In genomic region chr3:89458965-89459807, GRCm38 (mm10) we compare ENCODE assay signal across 8 mouse cellular contexts. TPM values are rescaled to one million over a fixed set of nuclear protein-coding genes. Genes with fewer than 3 reads are reported as not detected.
DNase-seq lines count a peak whose midpoint lies in the region; ATAC-seq and TF ChIP-seq lines count a peak whose summit lies in the region.

No protein-coding gene starts in this region.

- H3K4me1 ChIP-seq in hindbrain, embryonic 12.5 days = peaks cover 12% of the 10 kb centered on the region
- peaks cover 2% of the 10 kb centered on the region; the same call in 1 of the 2 replicates for H3K4me1 ChIP-seq in lung, postnatal 0 days (ENCODE audit: insufficient read depth, low read depth, low read length)

- no peaks in the 10 kb centered on the region; the same call in 1 of the 2 replicates for H3K36me3 ChIP-seq in hindbrain, embryonic 12.5 days
- no peaks in the 10 kb centered on the region for H3K36me3 ChIP-seq in lung, postnatal 0 days (ENCODE audit: insufficient read depth, low read length)

- ATAC-seq in hindbrain, embryonic 12.5 days (ENCODE audit: low FRiP score) = peak; percentile 89
- ATAC-seq in lung, postnatal 0 days = peak; percentile 85

- TF ChIP-seq CTCF in lung, postnatal 0 days (IDR thresholded peaks at IDR 0.05) = no peak

- peak; percentile 97 for DNase-seq in NIH3T3 (ENCODE audit: low read depth)
- DNase-seq in cerebellum, adult 9-11 months = peak; percentile 86
- peak; percentile 77 to 90 for DNase-seq in frontal cortex, postnatal 10 days (ENCODE audit: low spot score in 2 of 2)
- DNase-seq in layer of hippocampus, postnatal 10 days (ENCODE audit: low spot score in 2 of 2) = peak; percentile 90 to 92
- peak; percentile 92 for DNase-seq in lung, postnatal 0 days (ENCODE audit: low spot score)
- peak; percentile 66 for DNase-seq in ovary, postnatal 10 days (ENCODE audit: low spot score)
- DNase-seq in thymus, postnatal 0 days (ENCODE audit: low spot score) = peak; percentile 92

- peak overlapping the region; percentile 89 for H3K27ac ChIP-seq in hindbrain, embryonic 12.5 days
- peak overlapping the region; percentile 90 for H3K27ac ChIP-seq in lung, postnatal 0 days (ENCODE audit: low read length)

- whole genome bisulfite sequencing in hindbrain, embryonic 12.5 days = 1% methylated on average over 34 of the region's 36 CpGs
- WGBS in lung, postnatal 0 days = under 1% methylated on average over 33 of the region's 36 CpGs

- peak overlapping the region; percentile 68 for H3K4me2 ChIP-seq in hindbrain, embryonic 12.5 days (replicated peaks)
- peak overlapping the region; percentile 71 for H3K4me2 ChIP-seq in lung, postnatal 0 days (replicated peaks; ENCODE audit: low read depth, low read length)

- TF ChIP-seq EP300 in lung, postnatal 0 days (IDR thresholded peaks at IDR 0.05) = no peak

- H3K27me3 ChIP-seq in hindbrain, embryonic 12.5 days = no peaks in the 10 kb centered on the region
- H3K27me3 ChIP-seq in lung, postnatal 0 days (replicated peaks; ENCODE audit: insufficient read depth, low read length) = no peaks in the 10 kb centered on the region

- peak overlapping the region; percentile 77 for H3K9ac ChIP-seq in hindbrain, embryonic 12.5 days
- H3K9ac ChIP-seq in lung, postnatal 0 days (replicated peaks; ENCODE audit: low read depth) = peak overlapping the region; percentile 62

- no peaks in the 10 kb centered on the region for H3K9me3 ChIP-seq in hindbrain, embryonic 12.5 days (replicated peaks)
- H3K9me3 ChIP-seq in lung, postnatal 0 days (ENCODE audit: low read length) = no peaks in the 10 kb centered on the region

- H3K4me3 ChIP-seq in hindbrain, embryonic 12.5 days = peak overlapping the region; percentile 66
- peak overlapping the region; percentile 52 for H3K4me3 ChIP-seq in lung, postnatal 0 days (ENCODE audit: low read depth, low read length)

RNA-seq across cellular contexts. Expression of gene Pmvk, which starts 4.8 kb away (rescaled TPM):
- polyA plus RNA-seq in hindbrain, embryonic 12.5 days (2016; fragmentation: Nextera tagmentation; extraction: Ambion mirVana) = 73.5 and 74.5 TPM in 2 replicates
- 10 to 100 TPM; 44.0 to 46.9 TPM for total RNA-seq in layer of hippocampus, postnatal 10 days (2021)
- 53.5 and 96.6 TPM in 2 replicates for polyA plus RNA-seq in lung, postnatal 0 days (2015; fragmentation: Nextera tagmentation; extraction: Ambion mirVana)
- 39.3 and 40.3 TPM in 2 replicates for polyA plus RNA-seq in thymus, postnatal 0 days (2015; fragmentation: Nextera tagmentation; extraction: Ambion mirVana)

RNA-seq across cellular contexts. Expression of gene Pbxip1, which starts 22.7 kb away (rescaled TPM):
- polyA plus RNA-seq in hindbrain, embryonic 12.5 days (2016; fragmentation: Nextera tagmentation; extraction: Ambion mirVana) = 25.3 and 26.2 TPM in 2 replicates
- 10 to 100 TPM; 43.3 to 45.2 TPM for total RNA-seq in layer of hippocampus, postnatal 10 days (2021)
- polyA plus RNA-seq in lung, postnatal 0 days (2015; fragmentation: Nextera tagmentation; extraction: Ambion mirVana) = 55.9 and 63.0 TPM in 2 replicates
- polyA plus RNA-seq in thymus, postnatal 0 days (2015; fragmentation: Nextera tagmentation; extraction: Ambion mirVana) = 23.1 and 27.3 TPM in 2 replicates

RNA-seq across cellular contexts. Expression of gene Pygo2, which starts 29.2 kb away (rescaled TPM):
- 63.8 and 66.1 TPM in 2 replicates for polyA plus RNA-seq in hindbrain, embryonic 12.5 days (2016; fragmentation: Nextera tagmentation; extraction: Ambion mirVana)
- 10 to 100 TPM; 48.5 to 52.3 TPM for total RNA-seq in layer of hippocampus, postnatal 10 days (2021)
- 19.4 and 20.7 TPM in 2 replicates for polyA plus RNA-seq in lung, postnatal 0 days (2015; fragmentation: Nextera tagmentation; extraction: Ambion mirVana)
- polyA plus RNA-seq in thymus, postnatal 0 days (2015; fragmentation: Nextera tagmentation; extraction: Ambion mirVana) = 21.3 and 22.3 TPM in 2 replicates

RNA-seq across cellular contexts. Expression of gene Shc1, which starts 40.9 kb away (rescaled TPM):
- 54.8 and 61.2 TPM in 2 replicates for polyA plus RNA-seq in hindbrain, embryonic 12.5 days (2016; fragmentation: Nextera tagmentation; extraction: Ambion mirVana)
- total RNA-seq in layer of hippocampus, postnatal 10 days (2021) = 10 to 100 TPM; 14.7 to 15.1 TPM
- 52.6 and 55.7 TPM in 2 replicates for polyA plus RNA-seq in lung, postnatal 0 days (2015; fragmentation: Nextera tagmentation; extraction: Ambion mirVana)
- 37.2 and 44.7 TPM in 2 replicates for polyA plus RNA-seq in thymus, postnatal 0 days (2015; fragmentation: Nextera tagmentation; extraction: Ambion mirVana)

RNA-seq across cellular contexts. Expression of gene Cks1b, which starts 41.0 kb away (rescaled TPM):
- 249 and 274 TPM in 2 replicates for polyA plus RNA-seq in hindbrain, embryonic 12.5 days (2016; fragmentation: Nextera tagmentation; extraction: Ambion mirVana)
- total RNA-seq in layer of hippocampus, postnatal 10 days (2021) = 10 to 100 TPM in 1 of 2 experiments, 1 to 10 TPM in 1; 9.8 to 10.9 TPM
- 75.5 and 83.0 TPM in 2 replicates for polyA plus RNA-seq in lung, postnatal 0 days (2015; fragmentation: Nextera tagmentation; extraction: Ambion mirVana)
- polyA plus RNA-seq in thymus, postnatal 0 days (2015; fragmentation: Nextera tagmentation; extraction: Ambion mirVana) = 466 and 485 TPM in 2 replicates

Comparison
In these comparisons a context has a peak if more than half of its experiments do, and no peak if none do; other contexts are left out.
1. Peak in every context shown above with its lines: DNase-seq, ATAC-seq, H3K4me3 ChIP-seq and H3K27ac ChIP-seq.